Mouse (Mus musculus) liver, embryonic 16.5 days (tissue): ENCODE results near the gene Ccdc184. TPM values are rescaled to one million over a fixed set of nuclear protein-coding genes. Genes with fewer than 3 reads are reported as not detected.

Source experiments
- ATAC-seq: fragments of 200-750 bp; cut with Nextera tagmentation; 2 replicates; pipeline ENCODE4 v1.8.0; 2017; ENCODE audit warnings: low read depth, mild to moderate bottlenecking, moderate number of reproducible peaks, moderate library complexity
- H3K27ac ChIP-seq: fragments of 300-500 bp; sonication (generic); 2 replicates; pipeline ENCODE4 v1.5.1; 2014; ENCODE audit warnings: mild to moderate bottlenecking, low read length
- H3K27me3 ChIP-seq: fragments of 300-500 bp; sonication (generic); 2 replicates; pipeline ENCODE4 v1.6.1; 2014; ENCODE audit warnings: low read depth, low read length, mixed read lengths; ENCODE audit not compliant: control insufficient read depth, insufficient read depth
- H3K36me3 ChIP-seq: fragments of 300-500 bp; sonication (generic); 2 replicates; pipeline ENCODE4 v1.6.1; 2014; ENCODE audit warnings: mild to moderate bottlenecking; ENCODE audit not compliant: control insufficient read depth, insufficient read depth
- H3K4me1 ChIP-seq: fragments of 300-500 bp; sonication (generic); 2 replicates; pipeline ENCODE4 v1.6.1; 2014; ENCODE audit warnings: low read depth, low read length, mixed read lengths; ENCODE audit not compliant: control insufficient read depth
- H3K4me2 ChIP-seq: fragments of 300-500 bp; sonication (generic); 2 replicates; pipeline ENCODE4 v1.6.1; 2014; ENCODE audit warnings: low read depth, low read length, mixed read lengths
- H3K4me3 ChIP-seq: fragments of 300-500 bp; sonication (generic); 2 replicates; pipeline ENCODE4 v1.5.1; 2014; ENCODE audit warnings: low read depth, mild to moderate bottlenecking, low read length
- H3K9ac ChIP-seq: fragments of 300-500 bp; sonication (generic); 2 replicates; pipeline ENCODE4 v1.6.1; 2014; ENCODE audit warnings: low read depth, low read length
- H3K9me3 ChIP-seq: fragments of 300-500 bp; sonication (generic); replicated peaks from 2 replicates; pipeline ENCODE4 v1.6.1; 2016; ENCODE audit warnings: low read length; ENCODE audit not compliant: control insufficient read depth
- WGBS: fragments of 180-500 bp; shearing (Covaris S2); extraction: QIAGEN DNeasy Blood & Tissue Kit; methylation state at CpG from one replicate; pipeline ENCODE4 v1.1.7; 2014; ENCODE audit not compliant: insufficient replicate concordance; 5-methylcytosine and 5-hydroxymethylcytosine counted together
- polyA plus RNA-seq: library from polyadenylated mRNA; unstranded; fragments of >200 nt; fragmentation: Nextera tagmentation; extraction: Ambion mirVana; gene quantifications from 2 replicates; pipeline ENCODE4 v1.2.1, GENCODE M21; 2015

The Ccdc184 gene
- polyA plus RNA-seq, 1 experiment from 2014 or later: 0.07 TPM

GRCm38 (mm10) chr15:98152916-98153315 is 14.0 kb upstream of the Ccdc184 start:
- no peak for ATAC-seq
- no peak overlapping the region for H3K4me3 ChIP-seq
- H3K27me3 ChIP-seq: no peaks in the 10 kb centered on the region
- no peaks in the 10 kb centered on the region for H3K9me3 ChIP-seq
- no peak overlapping the region for H3K4me2 ChIP-seq
- H3K27ac ChIP-seq: no peak overlapping the region
- no peaks in the 10 kb centered on the region for H3K36me3 ChIP-seq
- 71% methylated on average over 7 of the region's 7 CpGs for WGBS
- H3K4me1 ChIP-seq: no peaks in the 10 kb centered on the region
- no peak overlapping the region for H3K9ac ChIP-seq

DNA sequence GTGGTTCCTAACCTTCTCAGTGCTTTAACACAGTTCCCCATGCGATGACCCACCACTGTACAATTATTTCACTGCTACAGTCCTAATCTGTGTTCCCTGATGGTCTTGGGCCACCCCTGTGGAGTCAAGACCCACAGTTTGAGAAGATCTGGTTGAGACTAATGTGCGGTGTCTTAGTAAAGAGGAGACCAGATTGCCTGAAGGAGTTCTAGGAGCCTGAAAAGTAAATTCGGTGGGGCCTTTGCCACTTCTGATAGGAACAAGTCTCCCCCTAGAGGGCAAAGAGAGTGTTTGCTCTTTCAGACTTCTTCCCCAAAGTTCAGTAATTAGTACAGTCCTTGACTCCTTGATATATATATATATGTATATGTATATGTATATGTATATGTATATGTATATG is 13.3 kb upstream of the Ccdc184 start:
- no peaks in the 10 kb centered on the region for H3K36me3 ChIP-seq
- H3K27ac ChIP-seq: no peak overlapping the region
- 34% methylated on average over 3 of the region's 3 CpGs for WGBS
- ATAC-seq: no peak
- no peaks in the 10 kb centered on the region for H3K27me3 ChIP-seq
- H3K4me3 ChIP-seq: no peak overlapping the region
- H3K4me2 ChIP-seq: no peak overlapping the region
- H3K4me1 ChIP-seq: no peaks in the 10 kb centered on the region
- H3K9ac ChIP-seq: no peak overlapping the region
- no peaks in the 10 kb centered on the region for H3K9me3 ChIP-seq

GRCm38 (mm10) chr15:98154146-98154545 is 12.8 kb upstream of the Ccdc184 start:
- Histone ChIP-seq H3K27ac (no peak overlapping the region), H3K27me3 (no peaks in the 10 kb centered on the region), H3K9ac (no peak overlapping the region), H3K4me2 (no peak overlapping the region), H3K4me3 (no peak overlapping the region), H3K36me3 (no peaks in the 10 kb centered on the region), H3K4me1 (no peaks in the 10 kb centered on the region), H3K9me3 (no peaks in the 10 kb centered on the region)
- WGBS: 45% methylated on average over 4 of the region's 4 CpGs
- no peak for ATAC-seq

DNA sequence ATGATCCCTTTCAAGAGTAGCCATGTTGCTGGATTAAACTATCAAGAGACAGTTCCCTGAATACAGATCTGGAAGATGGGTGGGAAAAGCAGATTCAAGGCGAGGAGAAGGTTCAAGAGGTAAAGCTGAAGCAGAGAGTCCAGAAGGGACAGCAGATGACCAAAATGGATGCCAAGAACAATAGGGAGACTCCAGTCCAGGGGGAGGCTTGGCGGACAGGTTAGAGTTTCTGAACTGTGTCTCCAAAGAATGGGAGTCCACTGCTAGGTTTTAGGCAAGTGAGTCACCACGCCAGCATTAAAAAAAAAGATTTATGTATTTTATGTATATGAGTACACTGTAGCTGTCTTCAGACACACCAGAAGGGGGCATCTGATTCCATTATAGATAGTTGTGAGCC is 12.3 kb upstream of the Ccdc184 start:
- Histone ChIP-seq H3K4me3 (no peak overlapping the region), H3K4me2 (no peak overlapping the region), H3K4me1 (no peaks in the 10 kb centered on the region), H3K9ac (no peak overlapping the region), H3K9me3 (no peaks in the 10 kb centered on the region), H3K27ac (no peak overlapping the region), H3K36me3 (no peaks in the 10 kb centered on the region), H3K27me3 (no peaks in the 10 kb centered on the region)
- WGBS: 61% methylated on average over 3 of the region's 3 CpGs
- no peak for ATAC-seq

GRCm38 (mm10) chr15:98155272-98155671 is 11.7 kb upstream of the Ccdc184 start:
- H3K36me3 ChIP-seq: no peaks in the 10 kb centered on the region
- no peaks in the 10 kb centered on the region for H3K4me1 ChIP-seq
- H3K4me2 ChIP-seq: no peak overlapping the region
- H3K27me3 ChIP-seq: no peaks in the 10 kb centered on the region
- WGBS: 75% methylated on average over 5 of the region's 5 CpGs
- no peak overlapping the region for H3K27ac ChIP-seq
- no peak for ATAC-seq
- H3K9ac ChIP-seq: no peak overlapping the region
- H3K9me3 ChIP-seq: no peaks in the 10 kb centered on the region
- H3K4me3 ChIP-seq: no peak overlapping the region

GRCm38 (mm10) chr15:98155944-98156343 is 11.0 kb upstream of the Ccdc184 start:
- Histone ChIP-seq H3K4me3 (no peak overlapping the region), H3K9me3 (no peaks in the 10 kb centered on the region), H3K9ac (no peak overlapping the region), H3K4me1 (no peaks in the 10 kb centered on the region), H3K36me3 (no peaks in the 10 kb centered on the region), H3K27ac (no peak overlapping the region), H3K27me3 (no peaks in the 10 kb centered on the region), H3K4me2 (no peak overlapping the region)
- 53% methylated on average over 4 of the region's 4 CpGs for whole genome bisulfite sequencing
- ATAC-seq: no peak

DNA sequence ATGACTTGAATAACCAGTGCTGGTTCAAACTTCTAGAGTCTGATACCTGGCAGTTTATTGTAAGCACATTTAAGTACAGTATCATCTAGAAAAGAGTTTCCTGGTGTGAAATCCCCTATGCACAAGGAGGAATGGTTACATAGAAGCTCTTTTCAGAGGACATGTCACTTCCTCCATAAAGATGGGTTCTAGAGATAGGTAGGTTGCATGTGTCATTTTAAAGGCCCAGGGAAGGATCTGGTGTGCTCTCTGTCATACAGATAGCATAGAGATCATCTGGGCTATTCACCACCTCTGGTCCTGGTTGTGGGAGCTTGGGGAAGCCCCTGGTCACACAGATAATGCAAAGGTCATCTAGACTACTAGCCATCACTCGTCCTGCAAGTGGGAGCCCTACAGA is 9.7 kb upstream of the Ccdc184 start:
- WGBS: 14% methylated on average over 1 of the region's 1 CpGs
- H3K4me3 ChIP-seq: no peak overlapping the region
- no peaks in the 10 kb centered on the region for H3K9me3 ChIP-seq
- H3K27me3 ChIP-seq: no peaks in the 10 kb centered on the region
- H3K36me3 ChIP-seq: no peaks in the 10 kb centered on the region
- no peak overlapping the region for H3K9ac ChIP-seq
- no peak overlapping the region for H3K27ac ChIP-seq
- H3K4me1 ChIP-seq: no peaks in the 10 kb centered on the region
- no peak for ATAC-seq
- H3K4me2 ChIP-seq: no peak overlapping the region

DNA sequence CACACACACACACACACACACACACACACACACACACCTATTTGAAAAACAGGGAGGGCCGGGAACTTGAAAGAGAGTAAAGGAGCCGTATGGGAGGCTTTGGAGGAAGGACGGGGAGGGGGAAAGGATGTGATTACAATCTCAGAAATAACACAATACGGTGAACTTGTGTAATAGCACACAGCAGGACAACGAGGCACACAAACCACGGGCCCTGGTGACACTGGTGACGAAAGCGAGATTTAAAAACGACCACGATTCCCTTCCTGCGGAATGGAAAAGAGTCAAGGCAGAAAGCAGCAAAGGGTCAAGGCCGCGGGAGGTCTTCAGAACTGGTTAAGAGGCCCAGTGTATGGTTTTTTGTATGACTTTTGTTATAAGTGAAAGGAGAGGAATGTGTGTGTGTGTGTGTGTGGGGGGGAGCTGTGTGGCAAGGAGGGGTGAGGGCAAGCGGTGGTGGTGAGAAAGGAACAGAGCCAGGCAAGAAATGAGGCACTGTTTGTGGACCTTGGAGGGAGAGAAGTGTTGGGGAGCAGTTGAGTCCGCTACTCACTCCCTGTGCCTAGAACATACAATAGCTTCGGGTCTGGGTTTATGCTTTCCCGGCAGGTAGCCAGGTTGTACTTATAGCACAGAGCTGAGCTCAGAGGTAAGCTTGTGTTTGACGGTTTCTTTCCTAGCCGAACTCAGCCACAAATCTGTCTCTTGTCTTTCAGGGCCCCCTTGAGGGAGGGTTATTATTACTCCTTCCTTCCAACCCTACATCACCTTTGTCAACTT is 5.7 kb upstream of the Ccdc184 start:
- Histone ChIP-seq H3K4me3 (no peak overlapping the region), H3K36me3 (no peaks in the 10 kb centered on the region), H3K9me3 (no peaks in the 10 kb centered on the region), H3K27me3 (peaks cover 9% of the 10 kb centered on the region), H3K9ac (no peak overlapping the region), H3K27ac (no peak overlapping the region), H3K4me1 (no peaks in the 10 kb centered on the region), H3K4me2 (no peak overlapping the region)
- 52% methylated on average over 19 of the region's 19 CpGs for whole genome bisulfite sequencing
- no peak for ATAC-seq

DNA sequence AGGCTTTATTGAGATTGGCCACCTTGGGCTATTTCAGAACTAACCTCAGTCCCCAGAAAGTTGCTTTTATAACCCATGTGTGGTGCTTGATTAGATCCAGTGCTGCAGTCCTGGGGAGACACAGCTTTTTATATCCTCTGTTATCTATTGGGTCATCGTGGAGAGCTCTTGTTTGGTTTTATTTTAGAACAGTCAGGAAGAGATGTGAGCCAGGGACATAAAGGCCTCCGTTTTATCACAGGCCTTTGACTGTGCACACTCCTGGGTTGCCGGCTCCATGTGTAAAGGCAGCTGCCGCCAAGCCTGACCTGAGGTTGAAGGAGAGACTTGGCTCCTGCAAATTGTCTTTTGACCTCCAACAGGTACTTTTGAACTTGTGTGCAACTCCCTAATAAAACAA is 4.4 kb upstream of the Ccdc184 start:
- WGBS: 43% methylated on average over 4 of the region's 4 CpGs
- no peak overlapping the region for H3K4me3 ChIP-seq

More for the DNA sequence above, 4.4 kb upstream of the Ccdc184 start:
- Histone ChIP-seq H3K4me1 (no peaks in the 10 kb centered on the region; the same call in 1 of the 2 replicates), H3K9me3 (no peaks in the 10 kb centered on the region), H3K27me3 (peaks cover 22% of the 10 kb centered on the region), H3K36me3 (no peaks in the 10 kb centered on the region), H3K4me2 (no peak overlapping the region), H3K27ac (no peak overlapping the region), H3K9ac (no peak overlapping the region)
- no peak for ATAC-seq
